Mouse (Mus musculus): ENCODE measurements at regions not wholly inside any gene's neighbourhood (a gene's known extent, or its start where the extent isn't known, plus 50 kb on each side); places are given as distances from the start of the nearest gene placed in this dataset.

DNA sequence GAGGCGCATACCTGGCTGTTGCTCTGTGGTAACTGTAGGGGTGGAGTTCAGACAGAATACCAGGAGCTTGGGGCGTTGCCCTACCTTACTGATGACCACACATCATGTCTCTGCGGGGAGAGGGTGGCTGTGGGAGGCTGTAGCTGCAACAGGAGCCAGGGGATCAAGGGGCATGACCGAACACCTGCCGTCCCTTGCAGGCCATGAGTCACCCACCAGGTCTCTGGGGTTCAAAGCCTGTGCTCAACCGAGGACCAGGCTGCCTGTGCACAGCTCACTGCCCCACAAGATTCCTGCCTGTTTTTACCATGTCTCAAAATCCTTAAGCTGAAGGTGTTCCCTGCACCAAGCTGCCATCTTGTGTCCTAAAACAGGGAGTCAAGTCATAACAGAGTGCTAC lies 272.4 kb upstream of the Far2 start:
- TF ChIP-seq CTCF (IDR thresholded peaks at IDR 0.05; ENCODE audit: borderline replicate concordance, extremely low read depth, insufficient read depth, insufficient read length) (no peak), POLR2A (IDR thresholded peaks at IDR 0.05; ENCODE audit: borderline replicate concordance, extremely low read depth, insufficient read depth, insufficient read length, poor library complexity, severe bottlenecking) (no peak)

All from brain, embryonic 14.5 days (tissue).